Mouse (Mus musculus) testis, postnatal 10 days (tissue): Measurements from ENCODE around the gene Helz.

Source experiments
- DNase-seq: peaks from one replicate; pipeline ENCODE4 v3.0.0; 2021; ENCODE audit warnings: low spot score

The Helz gene

DNA sequence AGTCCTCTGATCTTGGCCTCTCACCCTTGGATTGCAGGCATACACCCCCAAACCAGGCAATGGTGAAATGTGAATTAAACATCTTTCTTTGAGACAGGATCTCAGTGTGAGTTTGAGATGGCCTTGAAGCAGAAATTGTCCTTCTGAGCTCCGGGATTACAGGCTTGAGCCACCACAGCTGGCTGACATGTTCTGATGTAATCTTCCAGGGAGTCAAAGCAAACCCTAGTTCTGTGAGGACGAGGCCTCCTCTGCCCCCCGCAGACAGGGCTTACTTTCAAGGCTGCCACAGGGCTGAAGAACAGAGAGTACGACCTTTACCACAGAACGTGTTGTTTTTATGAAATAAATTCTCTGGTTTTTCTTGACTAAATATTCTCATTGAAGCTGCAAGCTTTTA lies 126.3 kb downstream of the Helz start:
- DNase-seq = no peak

DNA sequence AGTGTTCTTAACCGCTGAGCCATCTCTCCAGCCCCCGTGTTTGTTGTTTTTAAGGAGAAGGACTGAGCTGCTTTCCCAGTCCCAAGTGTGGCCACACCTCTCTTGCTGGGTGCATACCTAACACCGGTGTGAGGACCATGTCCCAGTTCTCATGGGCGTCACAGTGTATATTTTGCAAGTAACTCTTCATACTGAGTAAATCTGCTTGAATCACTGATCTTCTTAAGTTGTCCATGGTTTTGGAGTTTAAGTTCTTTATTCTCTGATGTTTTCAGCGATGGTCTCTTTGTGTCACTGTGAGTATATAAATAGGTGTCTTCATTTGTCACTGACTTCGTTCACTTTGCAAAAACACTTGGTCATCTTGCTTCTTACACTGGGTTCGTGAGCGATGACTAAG lies 126.9 kb downstream of the Helz start:
- no peak for DNase-seq

DNA sequence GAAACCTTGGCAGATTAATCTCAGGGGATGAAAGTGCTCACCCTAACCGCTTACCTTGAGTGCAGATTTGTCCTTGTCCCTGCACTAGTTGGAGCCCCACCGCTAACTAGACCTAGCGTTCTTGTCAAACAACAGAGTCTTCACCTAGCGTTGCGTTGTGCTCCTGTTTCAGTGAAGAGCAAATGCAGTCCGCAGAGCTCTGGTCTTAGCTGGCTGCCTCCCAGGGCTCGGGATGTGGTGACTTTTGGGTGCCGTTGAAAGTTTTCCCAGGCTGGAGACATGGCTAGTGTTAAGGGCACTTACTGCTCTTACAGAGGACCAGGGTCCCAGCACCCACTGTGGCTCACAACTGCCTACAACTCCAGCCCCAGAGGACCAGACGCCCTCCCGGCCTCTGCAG lies 127.5 kb downstream of the Helz start:
- DNase-seq = no peak

DNA sequence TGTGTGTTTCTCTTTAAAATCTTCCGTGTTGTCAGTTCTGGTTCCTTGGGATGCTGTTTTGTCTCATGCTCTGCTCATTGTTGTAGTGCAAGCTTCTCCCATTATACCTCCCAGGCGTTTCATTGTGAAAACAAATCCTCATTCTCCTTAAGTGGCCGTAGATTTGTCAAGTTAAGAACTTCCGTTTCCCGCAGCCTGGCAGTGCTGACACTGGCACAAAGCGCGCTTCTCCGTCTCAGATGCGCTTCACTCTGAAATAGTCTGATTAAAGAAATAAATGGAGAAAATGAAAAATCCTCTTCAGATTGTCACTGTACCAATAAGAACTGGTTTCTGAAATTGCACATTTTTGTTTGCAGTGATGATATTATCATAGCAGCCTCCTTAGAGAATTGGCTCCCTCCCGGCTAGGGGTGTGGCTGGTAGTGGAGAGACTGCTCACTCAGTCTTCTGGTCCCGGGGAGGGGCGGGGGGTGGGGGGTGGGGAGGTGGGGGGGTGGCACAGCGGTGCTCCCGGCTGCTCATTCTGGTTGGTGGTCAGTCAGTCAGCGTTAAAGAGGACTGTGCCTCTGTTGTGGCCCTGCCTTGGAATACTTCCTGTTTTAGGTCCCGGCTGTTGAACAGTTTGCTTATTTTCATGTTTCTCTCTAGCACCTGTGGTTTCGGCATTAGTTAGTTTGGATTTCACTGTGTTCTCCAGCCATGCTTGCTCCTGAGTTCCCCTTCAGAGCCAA lies 128.6 kb downstream of the Helz start:
- DNase-seq = no peak

- no peak for DNase-seq
These were observed 135.1 kb downstream of the Helz start for GRCm38 (mm10) chr11:107682694-107683355.

GRCm38 (mm10) chr11:107683544-107684465 lies 136.1 kb downstream of the Helz start:
- DNase-seq = no peak

DNA sequence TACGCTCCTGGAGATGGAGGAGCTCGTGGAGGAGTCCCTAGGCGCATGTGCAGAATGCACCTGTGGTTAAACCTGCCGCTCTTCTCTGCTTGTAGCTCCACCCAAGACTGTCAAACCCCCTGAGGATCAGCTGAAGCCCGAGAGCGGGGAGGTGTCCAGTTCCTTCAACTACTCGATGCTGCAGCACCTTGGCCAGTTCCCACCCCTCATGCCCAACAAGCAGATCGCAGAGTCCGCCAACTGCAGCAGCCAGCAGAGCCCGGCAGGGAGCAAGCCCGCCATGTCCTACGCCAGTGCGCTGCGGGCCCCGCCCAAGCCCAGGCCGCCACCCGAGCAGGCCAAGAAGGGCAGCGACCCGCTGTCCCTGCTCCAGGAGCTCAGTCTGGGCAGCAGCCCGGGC lies 138.6 kb downstream of the Helz start:
- DNase-seq = no peak

- no peak for DNase-seq
These were observed 140.8 kb downstream of the Helz start for GRCm38 (mm10) chr11:107688480-107688879.

DNA sequence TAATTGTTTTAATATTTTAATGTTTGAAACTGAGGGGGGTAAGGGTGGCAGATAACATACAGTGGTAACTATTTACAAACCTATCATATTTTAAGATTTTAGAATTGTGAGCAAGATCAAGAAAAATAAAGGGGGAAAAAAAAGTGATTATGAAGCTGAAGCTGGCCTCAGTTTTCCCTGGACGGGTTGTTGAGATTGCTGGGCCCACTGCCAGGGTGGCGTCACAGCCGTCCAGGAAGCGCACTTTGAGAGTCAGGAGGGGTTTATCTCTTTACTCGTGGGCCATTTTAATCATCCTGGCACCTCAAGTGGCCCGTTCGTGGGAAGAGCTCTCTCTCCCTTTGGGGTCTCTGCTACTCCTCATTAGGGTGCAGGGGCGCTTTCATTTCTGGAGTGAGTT lies 143.8 kb downstream of the Helz start:
- no peak for DNase-seq

DNA sequence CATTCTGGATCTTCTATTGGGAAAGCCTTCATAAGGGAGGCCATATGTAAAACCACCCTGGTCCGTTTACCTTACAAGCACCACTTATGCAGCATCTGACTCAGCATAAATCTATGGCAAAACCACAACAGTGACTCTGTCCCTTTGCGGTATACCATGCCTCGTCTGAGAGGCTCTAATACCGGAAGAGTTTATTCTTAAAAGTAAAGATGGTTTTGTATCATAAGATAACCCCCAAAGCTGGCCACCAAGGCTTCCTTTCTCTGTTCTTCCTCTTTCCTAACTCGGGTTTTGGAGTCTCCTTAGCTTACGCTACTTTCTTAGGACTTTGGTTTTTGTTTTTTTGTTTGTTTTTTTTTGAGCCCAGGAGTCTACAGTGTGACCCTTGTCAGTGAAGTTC lies 145.6 kb downstream of the Helz start:
- DNase-seq = no peak

GRCm38 (mm10) chr11:107699967-107700366 lies 152.2 kb downstream of the Helz start:
- DNase-seq = no peak

DNA sequence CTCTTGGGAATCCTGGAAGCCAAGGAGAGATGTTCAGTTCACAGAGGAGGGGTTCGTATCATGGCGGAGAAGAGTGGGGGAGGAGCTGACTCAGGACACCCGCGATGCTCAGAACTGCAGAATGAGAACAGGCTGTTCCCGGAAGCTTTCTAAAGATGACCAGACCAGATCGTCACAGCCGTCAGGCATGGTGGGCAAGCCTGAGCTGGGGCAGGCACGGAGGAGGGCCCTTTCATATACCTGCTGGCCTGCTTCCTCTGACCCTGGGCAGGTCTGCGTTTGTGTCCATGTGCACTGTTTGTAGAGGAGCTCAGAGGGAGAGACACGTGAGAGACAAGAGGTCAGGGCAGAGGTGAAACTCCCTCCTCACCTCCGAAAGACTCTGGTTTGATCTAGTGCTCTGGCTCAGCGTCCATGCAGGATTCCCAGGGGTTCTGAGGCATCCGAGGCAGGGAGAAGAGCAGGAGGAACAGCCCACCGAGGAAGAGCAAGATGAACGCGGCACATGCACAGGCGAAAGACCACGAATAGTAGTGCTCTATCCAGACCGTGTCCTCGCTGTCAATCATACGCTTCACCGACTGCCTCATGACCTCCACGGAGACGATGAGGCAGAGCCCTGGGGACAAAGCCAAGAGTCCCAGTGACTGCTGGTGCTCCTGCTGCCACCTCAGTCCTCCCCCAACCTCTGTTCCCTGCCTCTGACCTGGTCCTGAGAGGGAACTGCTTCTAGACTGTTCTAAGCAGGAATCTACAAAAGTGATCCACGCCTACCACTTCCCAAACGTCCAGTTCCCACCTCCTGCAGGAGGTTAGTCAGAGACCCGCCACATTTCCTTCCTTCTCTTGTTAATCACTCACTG lies 155.8 kb downstream of the Helz start:
- no peak for DNase-seq

- no peak for DNase-seq
These were observed 157.3 kb downstream of the Helz start for GRCm38 (mm10) chr11:107705060-107705459.

DNA sequence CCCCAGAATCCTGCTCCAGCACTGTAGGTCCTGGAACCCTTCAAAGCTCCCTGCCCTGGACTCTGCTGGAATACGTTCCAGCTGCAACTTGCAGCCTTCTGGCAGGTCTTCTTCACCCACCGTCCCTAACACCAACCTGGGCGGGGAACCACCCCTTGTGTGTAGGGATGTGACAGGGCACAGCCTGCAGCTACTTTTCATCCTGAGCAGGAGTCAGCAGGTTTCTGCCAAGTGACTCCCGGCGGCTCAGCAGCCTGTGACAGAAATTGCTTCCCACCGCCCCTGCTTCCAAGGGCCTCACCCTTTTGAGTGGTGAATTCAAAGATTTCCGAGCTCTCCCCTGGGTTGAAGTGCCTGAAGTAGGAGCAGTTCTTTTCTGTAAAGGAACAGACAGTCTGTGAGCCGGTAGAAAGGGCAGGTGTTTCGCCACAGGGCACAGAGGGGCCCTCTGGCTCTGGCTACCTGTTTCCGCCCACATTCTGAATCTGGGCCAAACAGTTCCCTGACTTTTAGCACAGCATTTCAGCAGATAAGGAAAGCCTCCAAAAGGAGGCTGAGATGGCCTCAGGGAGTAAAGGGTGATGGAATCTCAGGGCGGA lies 157.8 kb downstream of the Helz start:
- no peak for DNase-seq

GRCm38 (mm10) chr11:107707897-107708610 lies 160.3 kb downstream of the Helz start:
- DNase-seq = no peak

DNA sequence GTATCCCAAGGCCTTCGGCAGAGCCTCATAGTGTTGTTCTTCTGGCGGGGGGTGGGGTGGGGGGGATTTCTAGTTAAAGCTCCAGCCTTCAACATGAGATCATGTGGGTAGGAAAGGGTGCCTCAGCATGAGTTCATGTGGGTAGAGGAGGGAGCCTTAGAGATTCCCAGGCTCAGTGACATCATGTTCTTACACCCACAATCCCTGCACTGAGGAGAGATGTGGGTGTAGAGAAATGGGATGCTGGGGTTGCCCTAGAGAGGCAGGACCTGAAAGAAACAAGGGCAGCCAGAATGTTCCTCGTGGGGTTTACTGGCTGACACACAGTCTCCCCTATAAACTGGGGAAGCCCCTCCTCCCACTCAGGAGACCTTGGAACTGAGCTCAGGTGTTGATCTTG lies 162.6 kb downstream of the Helz start:
- no peak for DNase-seq

DNA sequence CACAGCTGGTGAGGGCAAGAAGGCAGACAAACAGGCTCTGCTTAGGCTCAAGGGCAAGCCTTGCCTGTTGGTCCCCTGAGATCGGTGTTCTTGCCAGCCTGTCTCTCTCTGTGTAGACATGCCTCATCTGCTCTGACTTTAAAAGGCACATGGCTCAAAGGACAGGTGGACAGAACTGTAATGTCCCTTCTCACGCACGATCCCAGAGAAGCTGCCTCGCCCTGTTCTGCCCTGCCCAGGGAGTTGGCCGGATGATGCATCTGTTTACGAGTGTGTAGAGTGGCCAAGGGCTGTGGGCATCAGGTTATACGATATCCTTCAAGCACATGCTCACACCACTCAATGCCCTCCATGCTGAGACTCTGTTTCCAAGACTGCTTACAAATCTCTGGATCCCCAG lies 166.6 kb downstream of the Helz start:
- no peak for DNase-seq

GRCm38 (mm10) chr11:107716332-107716938 lies 168.7 kb downstream of the Helz start, which contains the start of gene Cacng1:
TSS of gene Cacng1 (minus strand) at chr11:107716522.
- no peak for DNase-seq

GRCm38 (mm10) chr11:107720264-107721021 lies 172.7 kb downstream of the Helz start:
- no peak for DNase-seq
